Mouse (Mus musculus): ENCODE data around the gene Fxyd6.

GRCm38 (mm10) chr9:45433119-45433518 lies 63.1 kb downstream of the Fxyd6 start:
- no peak for TF ChIP-seq CTCF (IDR thresholded peaks at IDR 0.05; ENCODE audit: low read depth, low read length)
- TF ChIP-seq POLR2A (IDR thresholded peaks at IDR 0.05; ENCODE audit: insufficient read depth, low read length) = no peak
